Mouse (Mus musculus): ENCODE data around the gene Defa30. TPM values are rescaled to one million over a fixed set of nuclear protein-coding genes. Genes with fewer than 3 reads are reported as not detected.
"Not testable (repeated sequence)": the region's sequence is repeated elsewhere in the genome, so short reads cannot be mapped to it uniquely, and the experiment has no call there.

Defa30 gene
- polyA plus RNA-seq (2016; fragmentation: Nextera tagmentation; extraction: Ambion mirVana) = not detected in 2 replicates

DNA sequence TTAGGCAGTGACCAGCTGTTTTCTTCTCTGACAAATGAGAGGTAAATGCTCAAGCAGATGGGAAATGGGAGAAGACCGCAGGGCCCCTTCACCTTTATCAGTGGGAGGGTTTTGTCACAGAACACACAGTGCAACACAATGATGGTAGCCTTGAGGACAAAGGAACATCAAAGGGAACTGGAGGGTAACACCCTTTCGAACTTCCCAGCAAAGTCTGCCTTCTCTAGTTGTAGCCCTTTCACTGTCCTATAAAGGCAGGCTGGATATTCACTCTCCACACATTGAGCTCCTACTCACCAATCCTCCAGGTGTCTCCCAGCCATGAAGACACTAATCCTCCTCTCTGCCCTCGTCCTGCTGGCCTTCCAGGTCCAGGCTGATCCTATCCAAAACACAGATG, at the start of gene Defa30:
Gene Defa30, plus strand, starts transcription at position 301 of the 400 bp plus-strand sequence.
- H3K9ac ChIP-seq; H3K36me3 ChIP-seq; H3K27me3 ChIP-seq (replicated peaks); H3K4me1 ChIP-seq; H3K4me2 ChIP-seq; ATAC-seq; H3K9me3 ChIP-seq (replicated peaks); H3K4me3 ChIP-seq; H3K27ac ChIP-seq: not testable (repeated sequence)
- whole genome bisulfite sequencing (ENCODE audit: insufficient replicate concordance) = 35% methylated on average over 3 of the region's 3 CpGs

DNA sequence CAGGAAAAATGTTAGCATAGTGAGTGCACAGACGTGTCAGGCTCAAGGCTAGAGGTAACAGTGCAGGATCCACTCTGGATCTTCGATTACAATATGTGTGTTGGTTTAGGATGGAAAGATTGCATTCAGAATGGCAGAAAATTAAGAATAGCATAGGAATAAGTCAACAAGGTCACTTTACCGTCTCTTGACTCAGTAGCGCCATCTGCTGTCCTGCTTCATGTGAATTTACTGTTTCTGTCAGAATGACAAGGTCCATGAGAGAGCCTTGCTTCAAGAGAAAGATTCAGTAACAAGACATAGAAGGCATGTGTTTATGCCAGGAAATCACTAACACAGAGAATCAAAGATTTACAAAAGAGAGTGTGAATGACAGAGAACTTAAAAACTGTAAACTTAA, 41.3 kb upstream of the Defa30 start:
- no peak overlapping the region for H3K27ac ChIP-seq
- H3K9me3 ChIP-seq (replicated peaks) = no peaks in the 10 kb centered on the region
- no peaks in the 10 kb centered on the region for H3K36me3 ChIP-seq
- no peaks in the 10 kb centered on the region for H3K27me3 ChIP-seq (replicated peaks)
- no peak overlapping the region for H3K4me3 ChIP-seq
- 27% methylated on average over 4 of the region's 4 CpGs for WGBS (ENCODE audit: insufficient replicate concordance)
- no peak for ATAC-seq
- no peak overlapping the region for H3K4me2 ChIP-seq
- no peaks in the 10 kb centered on the region for H3K4me1 ChIP-seq
- H3K9ac ChIP-seq = no peak overlapping the region

GRCm38 (mm10) chr8:21095950-21096349, 38.5 kb upstream of the Defa30 start, which contains the start of gene Gm14851:
Gm14851 (minus strand) TSS chr8:21096050.
- not testable (repeated sequence) for H3K4me3 ChIP-seq; H3K4me1 ChIP-seq; H3K36me3 ChIP-seq; ATAC-seq; H3K4me2 ChIP-seq; H3K9me3 ChIP-seq (replicated peaks); H3K27me3 ChIP-seq (replicated peaks); H3K27ac ChIP-seq; H3K9ac ChIP-seq
- no CpG with 5 or more reads among the region's 2 CpGs for WGBS (ENCODE audit: insufficient replicate concordance)

- WGBS (ENCODE audit: insufficient replicate concordance) = no CpG with 5 or more reads among the region's 1 CpGs
- H3K36me3 ChIP-seq, ATAC-seq: not testable (repeated sequence)
Measured at GRCm38 (mm10) chr8:21161977-21162376, 27.5 kb downstream of the Defa30 start, which contains the start of gene Defa22. Defa22 (plus strand) TSS chr8:21162277.

More at GRCm38 (mm10) chr8:21161977-21162376, 27.5 kb downstream of the Defa30 start, which contains the start of gene Defa22:
- H3K4me2 ChIP-seq; H3K4me3 ChIP-seq; H3K27me3 ChIP-seq (replicated peaks); H3K27ac ChIP-seq; H3K4me1 ChIP-seq; H3K9me3 ChIP-seq (replicated peaks); H3K9ac ChIP-seq: not testable (repeated sequence)

Other genes starting within 250 kb of the Defa30 start
- not detected in 2 replicates for gene Defb33, start 242.0 kb upstream of the Defa30 start, polyA plus RNA-seq (2016; fragmentation: Nextera tagmentation; extraction: Ambion mirVana)
- not detected in 2 replicates for gene Gm15056, start 232.0 kb upstream of the Defa30 start, polyA plus RNA-seq (2016; fragmentation: Nextera tagmentation; extraction: Ambion mirVana)
- gene Gm6040, start 212.6 kb upstream of the Defa30 start, polyA plus RNA-seq (2016; fragmentation: Nextera tagmentation; extraction: Ambion mirVana) = not detected in 2 replicates
- not detected in 2 replicates for gene AY761185, start 189.9 kb upstream of the Defa30 start, polyA plus RNA-seq (2016; fragmentation: Nextera tagmentation; extraction: Ambion mirVana)
- not detected in 2 replicates for gene Defa21, start 109.1 kb upstream of the Defa30 start, polyA plus RNA-seq (2016; fragmentation: Nextera tagmentation; extraction: Ambion mirVana)
- gene Defa23, start 79.6 kb upstream of the Defa30 start, polyA plus RNA-seq (2016; fragmentation: Nextera tagmentation; extraction: Ambion mirVana) = not detected in 2 replicates
- not detected in 2 replicates for gene Defa35, start 69.6 kb upstream of the Defa30 start, polyA plus RNA-seq (2016; fragmentation: Nextera tagmentation; extraction: Ambion mirVana)
- not detected in 2 replicates for gene Defa25, start 50.2 kb upstream of the Defa30 start, polyA plus RNA-seq (2016; fragmentation: Nextera tagmentation; extraction: Ambion mirVana)
- gene Gm14851, start 38.6 kb upstream of the Defa30 start, polyA plus RNA-seq (2016; fragmentation: Nextera tagmentation; extraction: Ambion mirVana) = not detected in 2 replicates
- gene Defa22, start 27.6 kb downstream of the Defa30 start, polyA plus RNA-seq (2016; fragmentation: Nextera tagmentation; extraction: Ambion mirVana) = not detected in 2 replicates
- gene Defa31, start 57.0 kb downstream of the Defa30 start, polyA plus RNA-seq (2016; fragmentation: Nextera tagmentation; extraction: Ambion mirVana) = not detected in 2 replicates
- not detected in 2 replicates for gene Gm15293, start 66.9 kb downstream of the Defa30 start, polyA plus RNA-seq (2016; fragmentation: Nextera tagmentation; extraction: Ambion mirVana)
- gene Gm15292, start 115.1 kb downstream of the Defa30 start, polyA plus RNA-seq (2016; fragmentation: Nextera tagmentation; extraction: Ambion mirVana) = not detected in 2 replicates
- not detected in 2 replicates for gene Defa27, start 180.9 kb downstream of the Defa30 start, polyA plus RNA-seq (2016; fragmentation: Nextera tagmentation; extraction: Ambion mirVana)
- gene Defa29, start 192.4 kb downstream of the Defa30 start, polyA plus RNA-seq (2016; fragmentation: Nextera tagmentation; extraction: Ambion mirVana) = not detected in 2 replicates
- gene Defa2, start 243.9 kb downstream of the Defa30 start, polyA plus RNA-seq (2016; fragmentation: Nextera tagmentation; extraction: Ambion mirVana) = not detected in 2 replicates